7 mouse cellular contexts compared by ENCODE assay signal in the genomic region with DNA sequence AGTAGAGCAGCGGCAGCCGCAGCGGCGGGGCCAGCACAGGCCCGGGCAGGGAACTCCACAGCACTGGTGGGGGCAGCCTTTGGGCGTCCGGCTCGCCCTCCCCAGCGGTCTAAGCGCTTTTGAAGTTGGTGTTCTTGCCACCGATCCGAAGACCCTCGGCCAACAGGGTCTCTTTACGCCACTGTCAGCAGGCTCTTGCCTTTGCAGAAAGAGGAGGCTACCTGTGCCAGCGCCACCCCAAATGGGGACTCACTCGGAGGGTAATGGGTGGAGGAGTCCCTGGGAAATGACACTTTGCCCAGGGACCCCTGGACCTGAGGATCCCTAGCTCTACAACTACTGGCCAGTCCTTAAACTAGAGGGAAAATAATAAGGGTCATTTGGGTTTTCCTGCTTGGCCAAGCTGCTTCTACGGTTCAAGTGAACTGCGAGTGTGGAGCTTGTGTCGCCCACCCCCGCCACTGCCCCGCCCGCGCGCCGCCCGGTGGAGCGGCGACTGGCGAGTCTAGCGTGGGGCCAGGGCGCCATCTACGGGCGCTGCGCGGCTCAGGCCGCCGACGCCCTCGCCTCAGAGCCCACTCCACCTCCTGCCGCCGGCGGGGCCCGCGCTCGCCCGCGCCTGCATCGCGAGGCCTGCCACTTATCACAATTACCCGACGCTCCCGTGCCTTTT. TPM values are rescaled to one million over a fixed set of nuclear protein-coding genes. Genes with fewer than 3 reads are reported as not detected.
DNase-seq lines count a peak whose midpoint lies in the region; ATAC-seq lines count a peak whose summit lies in the region.

No protein-coding gene starts in this region.

- H3K9ac ChIP-seq in heart, embryonic 15.5 days, result no peak overlapping the region
- no peak overlapping the region for H3K9ac ChIP-seq in limb, embryonic 11.5 days (ENCODE audit: low read length)
- peak overlapping the region; percentile 34 for H3K9ac ChIP-seq in midbrain, embryonic 13.5 days (replicated peaks)

- under 1% methylated on average over 52 of the region's 52 CpGs for WGBS in embryonic facial prominence, embryonic 10.5 days
- WGBS in heart, embryonic 15.5 days, result 1% methylated on average over 52 of the region's 52 CpGs
- WGBS in limb, embryonic 11.5 days, result under 1% methylated on average over 46 of the region's 52 CpGs
- 0% methylated on average over 41 of the region's 52 CpGs for WGBS in midbrain, embryonic 13.5 days

- no peaks in the 10 kb centered on the region for H3K36me3 ChIP-seq in embryonic facial prominence, embryonic 10.5 days (replicated peaks)
- no peaks in the 10 kb centered on the region for H3K36me3 ChIP-seq in heart, embryonic 15.5 days
- no peaks in the 10 kb centered on the region for H3K36me3 ChIP-seq in limb, embryonic 11.5 days (ENCODE audit: control insufficient read depth, insufficient read depth, low read length)
- no peaks in the 10 kb centered on the region for H3K36me3 ChIP-seq in midbrain, embryonic 13.5 days

- H3K27ac ChIP-seq in embryonic facial prominence, embryonic 10.5 days (replicated peaks), result 0 out of 2 replicates have a peak overlapping the region, but pooled peaks have one; percentile 30
- H3K27ac ChIP-seq in heart, embryonic 15.5 days, result no peak overlapping the region
- H3K27ac ChIP-seq in limb, embryonic 11.5 days (replicated peaks; ENCODE audit: low read depth, low read length), result no peak overlapping the region
- H3K27ac ChIP-seq in midbrain, embryonic 13.5 days, result peak overlapping the region; percentile 61

- ATAC-seq in heart, embryonic 15.5 days (replicated peaks; ENCODE audit: insufficient number of reproducible peaks, insufficient read depth, low FRiP score, low read depth), result peak; percentile 74; the same call in 1 of the 2 replicates
- ATAC-seq in limb, embryonic 11.5 days (ENCODE audit: insufficient number of reproducible peaks, low FRiP score, low TSS enrichment, low read depth), result peak; percentile 68
- peak; percentile 55; the same call in 1 of the 2 replicates for ATAC-seq in midbrain, embryonic 13.5 days

- peak; percentile 17 for DNase-seq in 3T3-L1 (ENCODE audit: low read depth, low spot score)
- DNase-seq in B cell, adult 2 months, result peak; percentile 63 to 68
- peak; percentile 90 for DNase-seq in embryonic facial prominence, embryonic 10.5 days (ENCODE audit: low spot score)
- peak; percentile 83 for DNase-seq in limb, embryonic 11.5 days (ENCODE audit: low spot score)
- peak; percentile 44 for DNase-seq in thymus, postnatal 25 days

- H3K27me3 ChIP-seq in embryonic facial prominence, embryonic 10.5 days (replicated peaks; ENCODE audit: low read depth, poor library complexity, severe bottlenecking), result peaks cover 96% of the 10 kb centered on the region
- peaks cover 97% of the 10 kb centered on the region for H3K27me3 ChIP-seq in heart, embryonic 15.5 days
- H3K27me3 ChIP-seq in limb, embryonic 11.5 days (ENCODE audit: control insufficient read depth, insufficient read depth, low read length), result peaks cover 61% of the 10 kb centered on the region
- peaks cover 91% of the 10 kb centered on the region for H3K27me3 ChIP-seq in midbrain, embryonic 13.5 days

- H3K4me2 ChIP-seq in heart, embryonic 15.5 days, result peak overlapping the region; percentile 65
- H3K4me2 ChIP-seq in limb, embryonic 11.5 days (ENCODE audit: low read depth, severe bottlenecking), result peak overlapping the region; percentile 64
- peak overlapping the region; percentile 62 for H3K4me2 ChIP-seq in midbrain, embryonic 13.5 days (replicated peaks)

- H3K4me3 ChIP-seq in embryonic facial prominence, embryonic 10.5 days, result peak overlapping the region; percentile 61
- H3K4me3 ChIP-seq in heart, embryonic 15.5 days, result peak overlapping the region; percentile 47
- H3K4me3 ChIP-seq in limb, embryonic 11.5 days (ENCODE audit: low read depth, low read length), result peak overlapping the region; percentile 44
- peak overlapping the region; percentile 78 for H3K4me3 ChIP-seq in midbrain, embryonic 13.5 days (replicated peaks)

- peaks cover 66% of the 10 kb centered on the region for H3K4me1 ChIP-seq in embryonic facial prominence, embryonic 10.5 days
- peaks cover 55% of the 10 kb centered on the region for H3K4me1 ChIP-seq in heart, embryonic 15.5 days (replicated peaks)
- peaks cover 31% of the 10 kb centered on the region for H3K4me1 ChIP-seq in limb, embryonic 11.5 days (ENCODE audit: control insufficient read depth, insufficient read depth, low read length)
- H3K4me1 ChIP-seq in midbrain, embryonic 13.5 days (replicated peaks), result peaks cover 65% of the 10 kb centered on the region

- H3K9me3 ChIP-seq in embryonic facial prominence, embryonic 10.5 days, result no peaks in the 10 kb centered on the region
- no peaks in the 10 kb centered on the region for H3K9me3 ChIP-seq in heart, embryonic 15.5 days (replicated peaks)
- H3K9me3 ChIP-seq in limb, embryonic 11.5 days (ENCODE audit: control insufficient read depth, low read length), result no peaks in the 10 kb centered on the region; the same call in 1 of the 2 replicates
- H3K9me3 ChIP-seq in midbrain, embryonic 13.5 days, result no peaks in the 10 kb centered on the region

RNA-seq across cellular contexts. Expression of a gene that starts 7.0 kb away (rescaled TPM):
- 8.4 and 9.4 TPM in 2 replicates for polyA plus RNA-seq in embryonic facial prominence, embryonic 10.5 days (2016; fragmentation: Nextera tagmentation; extraction: Ambion mirVana)
- polyA plus RNA-seq in heart, embryonic 15.5 days (2015; fragmentation: Nextera tagmentation; extraction: Ambion mirVana), result 1.2 and 1.3 TPM in 2 replicates
- polyA plus RNA-seq in limb, embryonic 11.5 days (2014; fragmentation: Nextera tagmentation; extraction: Ambion mirVana), result 9.8 and 10.3 TPM in 2 replicates
- polyA plus RNA-seq in midbrain, embryonic 13.5 days (2015; fragmentation: Nextera tagmentation; extraction: Ambion mirVana), result 18.1 and 18.2 TPM in 2 replicates

Comparison
In these comparisons a context has a peak if more than half of its experiments do, and no peak if none do; other contexts are left out.
1. DNase-seq: peak in every context shown above with its lines; median percentile 90 in embryonic facial prominence, embryonic 10.5 days; 83 in limb, embryonic 11.5 days; 66 in B cell, adult 2 months; 44 in thymus, postnatal 25 days; 17 in 3T3-L1.
2. H3K27ac ChIP-seq: peak in embryonic facial prominence, embryonic 10.5 days (single experiment) and midbrain, embryonic 13.5 days (single experiment); none in heart, embryonic 15.5 days (single experiment) and limb, embryonic 11.5 days (single experiment).
3. Peak in every context shown above with its lines, with median percentiles within 50 percentile points of each other: H3K4me3 ChIP-seq, ATAC-seq and H3K4me2 ChIP-seq.